Mouse (Mus musculus): ENCODE measurements around the gene Mcrs1.
A peak's percentile ranks its signal among the peaks of the same experiment; 100 is the strongest.
"Not testable (repeated sequence)": the region's sequence is repeated elsewhere in the genome, so short reads cannot be mapped to it uniquely, and the experiment has no call there.

Gene Mcrs1

GRCm38 (mm10) chr15:99251111-99251510, 650 bp downstream of the Mcrs1 start:
- DNase-seq (ENCODE audit: low read depth, low spot score) = not testable (repeated sequence)

- no peak for DNase-seq (ENCODE audit: low read depth, low spot score)
Observed at GRCm38 (mm10) chr15:99249938-99250337, 1.8 kb downstream of the Mcrs1 start.

- DNase-seq (ENCODE audit: low read depth, low spot score) = peak; percentile 90
Observed at GRCm38 (mm10) chr15:99248972-99249371, 2.8 kb downstream of the Mcrs1 start.

- DNase-seq (ENCODE audit: low read depth, low spot score) = not testable (repeated sequence)
Observed at GRCm38 (mm10) chr15:99246736-99247135, 5.0 kb downstream of the Mcrs1 start.

GRCm38 (mm10) chr15:99242045-99242444, 9.7 kb downstream of the Mcrs1 start:
- DNase-seq (ENCODE audit: low read depth, low spot score) = no peak

GRCm38 (mm10) chr15:99241249-99241648, 10.5 kb downstream of the Mcrs1 start:
- DNase-seq (ENCODE audit: low read depth, low spot score) = no peak

- no peak for DNase-seq (ENCODE audit: low read depth, low spot score)
Observed at GRCm38 (mm10) chr15:99240129-99240528, 11.6 kb downstream of the Mcrs1 start.

- DNase-seq (ENCODE audit: low read depth, low spot score) = no peak
Observed at GRCm38 (mm10) chr15:99238006-99238405, 13.8 kb downstream of the Mcrs1 start.

GRCm38 (mm10) chr15:99234326-99235010, 17.3 kb downstream of the Mcrs1 start:
- DNase-seq (ENCODE audit: low read depth, low spot score) = no peak

- DNase-seq (ENCODE audit: low read depth, low spot score) = no peak
Observed at GRCm38 (mm10) chr15:99233719-99234118, 18.0 kb downstream of the Mcrs1 start.

- DNase-seq (ENCODE audit: low read depth, low spot score) = no peak
Observed at GRCm38 (mm10) chr15:99231998-99232397, 19.8 kb downstream of the Mcrs1 start.

- no peak for DNase-seq (ENCODE audit: low read depth, low spot score)
Observed at GRCm38 (mm10) chr15:99226090-99226489, 25.7 kb downstream of the Mcrs1 start.

GRCm38 (mm10) chr15:99225081-99225810, 26.5 kb downstream of the Mcrs1 start:
- peak; percentile 58 for DNase-seq (ENCODE audit: low read depth, low spot score)

GRCm38 (mm10) chr15:99224208-99224911, 27.4 kb downstream of the Mcrs1 start, which contains the start of gene Kcnh3:
Kcnh3 (plus strand) TSS chr15:99224861.
- peak; percentile 55 for DNase-seq (ENCODE audit: low read depth, low spot score)

GRCm38 (mm10) chr15:99223585-99224207, 28.1 kb downstream of the Mcrs1 start:
- peak; percentile 70 for DNase-seq (ENCODE audit: low read depth, low spot score)

- DNase-seq (ENCODE audit: low read depth, low spot score) = no peak
Observed at GRCm38 (mm10) chr15:99222794-99223584, 28.8 kb downstream of the Mcrs1 start.

GRCm38 (mm10) chr15:99221315-99221952, 30.3 kb downstream of the Mcrs1 start:
- no peak for DNase-seq (ENCODE audit: low read depth, low spot score)

- no peak for DNase-seq (ENCODE audit: low read depth, low spot score)
Observed at GRCm38 (mm10) chr15:99217630-99218029, 34.1 kb downstream of the Mcrs1 start.

- no peak for DNase-seq (ENCODE audit: low read depth, low spot score)
Observed at GRCm38 (mm10) chr15:99215741-99216463, 35.9 kb downstream of the Mcrs1 start.

- no peak for DNase-seq (ENCODE audit: low read depth, low spot score)
Observed at GRCm38 (mm10) chr15:99214941-99215340, 36.8 kb downstream of the Mcrs1 start.

Measured in telencephalon, adult 2 months (tissue).